Mouse (Mus musculus) brain, embryonic 18.5 days (tissue): ENCODE measurements around the gene Fam124a.
"Not testable (repeated sequence)": the region's sequence is repeated elsewhere in the genome, so short reads cannot be mapped to it uniquely, and the experiment has no call there.

Experiments
- DNase-seq: peaks from one replicate; pipeline ENCODE4 v3.0.0-alpha.2; 2012; ENCODE audit warnings: low read depth, low spot score

Fam124a gene

GRCm38 (mm10) chr14:62555309-62555829 lies at the start of gene Fam124a:
Fam124a (plus strand) TSS chr14:62555737.
- DNase-seq, result peak; percentile 74

- DNase-seq, result no peak
These were observed 49.3 kb upstream of the Fam124a start for GRCm38 (mm10) chr14:62506261-62506660.

- no peak for DNase-seq
These were observed 46.2 kb upstream of the Fam124a start for GRCm38 (mm10) chr14:62509350-62509749.

- DNase-seq, result no peak
These were observed 42.7 kb upstream of the Fam124a start for GRCm38 (mm10) chr14:62512845-62513244.

- no peak for DNase-seq
These were observed 24.6 kb upstream of the Fam124a start for GRCm38 (mm10) chr14:62530951-62531350.

GRCm38 (mm10) chr14:62536127-62536526 lies 19.4 kb upstream of the Fam124a start:
- DNase-seq, result no peak

GRCm38 (mm10) chr14:62536988-62537387 lies 18.5 kb upstream of the Fam124a start:
- DNase-seq, result no peak

- DNase-seq, result no peak
These were observed 15.7 kb upstream of the Fam124a start for GRCm38 (mm10) chr14:62539834-62540233.

GRCm38 (mm10) chr14:62541751-62542150 lies 13.8 kb upstream of the Fam124a start:
- no peak for DNase-seq

- DNase-seq, result no peak
These were observed 9.2 kb upstream of the Fam124a start for GRCm38 (mm10) chr14:62546296-62546695.

- no peak for DNase-seq
These were observed 8.8 kb upstream of the Fam124a start for GRCm38 (mm10) chr14:62546746-62547145.

- no peak for DNase-seq
These were observed 5.4 kb upstream of the Fam124a start for GRCm38 (mm10) chr14:62550121-62550520.

GRCm38 (mm10) chr14:62552771-62553170 lies 2.8 kb upstream of the Fam124a start:
- DNase-seq, result no peak

- no peak for DNase-seq
These were observed 1.8 kb upstream of the Fam124a start for GRCm38 (mm10) chr14:62553786-62554185.

GRCm38 (mm10) chr14:62555840-62556810 lies 588 bp downstream of the Fam124a start:
- DNase-seq, result no peak

- DNase-seq, result no peak
These were observed 1.6 kb downstream of the Fam124a start for GRCm38 (mm10) chr14:62557111-62557510.

GRCm38 (mm10) chr14:62561875-62562748 lies 6.6 kb downstream of the Fam124a start:
- no peak for DNase-seq

- no peak for DNase-seq
These were observed 8.1 kb downstream of the Fam124a start for GRCm38 (mm10) chr14:62563679-62564078.

GRCm38 (mm10) chr14:62566821-62567220 lies 11.3 kb downstream of the Fam124a start, which contains the start of gene Gm4131:
Gm4131 (minus strand) TSS chr14:62566921.
- not testable (repeated sequence) for DNase-seq

- no peak for DNase-seq
These were observed 13.9 kb downstream of the Fam124a start for GRCm38 (mm10) chr14:62569463-62569862.

GRCm38 (mm10) chr14:62570299-62570698 lies 14.8 kb downstream of the Fam124a start:
- no peak for DNase-seq

GRCm38 (mm10) chr14:62573454-62573853 lies 17.9 kb downstream of the Fam124a start:
- no peak for DNase-seq
